Mouse (Mus musculus) MEL (cell line): ENCODE data around the gene Tgfbi. TPM values are rescaled to one million over a fixed set of nuclear protein-coding genes. Genes with fewer than 3 reads are reported as not detected.

Experiments used
- DNase-seq: peaks from one replicate; pipeline ENCODE4 v3.0.0; 2011; ENCODE audit warnings: low read depth, low spot score
- H3K27ac ChIP-seq: 2 replicates; pipeline ENCODE4 v1.5.1; 2012; ENCODE audit warnings: low read depth, mild to moderate bottlenecking, control low read depth, low read length, moderate library complexity; ENCODE audit not compliant: control insufficient read depth
- H3K27me3 ChIP-seq, 2 experiments: fragments of 150-350 bp in 1 of 2; sonication (generic) in 1 of 2; 2 replicates each; pipeline ENCODE4 v1.6.1; 2012; ENCODE audit warnings: low read length in 2 of 2, mild to moderate bottlenecking in 2 of 2, improper control_type of control experiment in 1 of 2, moderate library complexity in 1 of 2; ENCODE audit not compliant: insufficient read depth in 2 of 2, control insufficient read depth in 1 of 2
- H3K36me3 ChIP-seq, 2 experiments: 2 replicates each; pipeline ENCODE4 v1.6.1; 2012 to 2014; ENCODE audit warnings: low read length in 2 of 2, improper control_type of control experiment in 1 of 2, inconsistent platforms in 1 of 2, mild to moderate bottlenecking in 1 of 2; ENCODE audit not compliant: insufficient read depth in 2 of 2, control insufficient read depth in 1 of 2
- H3K4me1 ChIP-seq, 2 experiments: fragments of 150-350 bp in 1 of 2; sonication (generic) in 1 of 2; 2 replicates each; pipeline ENCODE4 v1.6.1; 2012; ENCODE audit warnings: low read length in 2 of 2, improper control_type of control experiment in 1 of 2, mild to moderate bottlenecking in 1 of 2; ENCODE audit not compliant: insufficient read depth in 2 of 2, control insufficient read depth in 1 of 2
- H3K4me3 ChIP-seq, 2 experiments: fragments of 150-350 bp in 1 of 2; sonication (generic) in 1 of 2; 2 replicates each; pipeline ENCODE4 v1.5.1; 2012; ENCODE audit warnings: low read depth in 2 of 2, low read length in 2 of 2, mild to moderate bottlenecking in 2 of 2, moderate library complexity in 2 of 2, control low read depth in 1 of 2, improper control_type of control experiment in 1 of 2; ENCODE audit not compliant: control insufficient read depth in 1 of 2, insufficient read depth in 1 of 2
- H3K79me2 ChIP-seq: 2 replicates; pipeline ENCODE4 v1.6.1; 2012; ENCODE audit warnings: mild to moderate bottlenecking, low read length, moderate library complexity; ENCODE audit not compliant: control insufficient read depth, poor library complexity, insufficient read depth
- H3K9ac ChIP-seq: 2 replicates; pipeline ENCODE4 v1.6.1; 2012; ENCODE audit warnings: low read depth, mild to moderate bottlenecking, control low read depth, low read length, moderate library complexity; ENCODE audit not compliant: control insufficient read depth, poor library complexity, severe bottlenecking
- H3K9me3 ChIP-seq: fragments of 150-350 bp; sonication (generic); replicated peaks from 2 replicates; pipeline ENCODE4 v1.6.1; 2012; ENCODE audit warnings: mild to moderate bottlenecking, low read length, improper control_type of control experiment, moderate library complexity; ENCODE audit not compliant: insufficient read depth
- BHLHE40 ChIP-seq: IDR thresholded peaks from 2 replicates; pipeline ENCODE4 v1.6.1; 2012; ENCODE audit warnings: low read depth, mild to moderate bottlenecking, inconsistent platforms, low read length, improper control_type of control experiment, borderline replicate concordance
- CTCF ChIP-seq, 3 experiments: IDR thresholded peaks in 2 of 3; conservative IDR thresholded peaks in 1 of 3; 2 replicates each; pipeline ENCODE4 v1.5.1; 2011 to 2012; ENCODE audit warnings: low read length in 3 of 3, low read depth in 2 of 3, mild to moderate bottlenecking in 2 of 3, improper control_type of control experiment in 1 of 3, inconsistent platforms in 1 of 3, mixed read lengths in 1 of 3, moderate library complexity in 1 of 3; ENCODE audit not compliant: control insufficient read depth in 1 of 3, insufficient read depth in 1 of 3, poor library complexity in 1 of 3, severe bottlenecking in 1 of 3
- E2F4 ChIP-seq: IDR thresholded peaks from 2 replicates; pipeline ENCODE4 v1.6.1; 2011; ENCODE audit warnings: low read depth, low read length, improper control_type of control experiment, borderline replicate concordance
- ELF1 ChIP-seq: IDR thresholded peaks from 2 replicates; pipeline ENCODE4 v1.6.1; 2014; ENCODE audit warnings: low read depth, mild to moderate bottlenecking, inconsistent platforms, low read length, improper control_type of control experiment, moderate library complexity
- EP300 ChIP-seq, 2 experiments: IDR thresholded peaks; 2 replicates each; pipeline ENCODE4 v1.6.1; 2011; ENCODE audit warnings: improper control_type of control experiment in 2 of 2, low read length in 2 of 2, low read depth in 1 of 2, mild to moderate bottlenecking in 1 of 2
- ETS1 ChIP-seq: IDR thresholded peaks from 2 replicates; pipeline ENCODE4 v1.6.1; 2012; ENCODE audit warnings: low read depth, mild to moderate bottlenecking, inconsistent platforms, low read length, improper control_type of control experiment, moderate library complexity
- GABPA ChIP-seq: IDR thresholded peaks from 2 replicates; pipeline ENCODE4 v1.6.1; 2012; ENCODE audit warnings: low read depth, mild to moderate bottlenecking, inconsistent platforms, low read length, improper control_type of control experiment, moderate library complexity
- GATA1 ChIP-seq: IDR thresholded peaks from 2 replicates; pipeline ENCODE4 v1.6.1; 2011; ENCODE audit warnings: low read depth, low read length, improper control_type of control experiment
- JUND ChIP-seq: IDR thresholded peaks from 2 replicates; pipeline ENCODE4 v1.6.1; 2011; ENCODE audit warnings: low read depth, mild to moderate bottlenecking, improper control_type of control experiment, low read length
- MAFK ChIP-seq: IDR thresholded peaks from 2 replicates; pipeline ENCODE4 v1.6.1; 2011; ENCODE audit warnings: low read depth, mild to moderate bottlenecking, low read length, improper control_type of control experiment, borderline replicate concordance
- MAX ChIP-seq: IDR thresholded peaks from 2 replicates; pipeline ENCODE4 v1.6.1; 2011; ENCODE audit warnings: low read length, improper control_type of control experiment
- MEF2A ChIP-seq: IDR thresholded peaks from 2 replicates; pipeline ENCODE4 v1.6.1; 2014; ENCODE audit warnings: low read depth, mild to moderate bottlenecking, inconsistent platforms, low read length, improper control_type of control experiment; ENCODE audit not compliant: poor library complexity, insufficient replicate concordance, severe bottlenecking; ENCODE audit errors: extremely low read depth
- MXI1 ChIP-seq: IDR thresholded peaks from 2 replicates; pipeline ENCODE4 v1.6.1; 2011; ENCODE audit warnings: mild to moderate bottlenecking, low read depth, low read length, improper control_type of control experiment
- MYB ChIP-seq: IDR thresholded peaks from 2 replicates; pipeline ENCODE4 v1.6.1; 2011; ENCODE audit warnings: mild to moderate bottlenecking, low read depth, low read length, improper control_type of control experiment
- MYC ChIP-seq: IDR thresholded peaks from 2 replicates; pipeline ENCODE4 v1.6.1; 2011; ENCODE audit warnings: low read depth, mild to moderate bottlenecking, low read length, improper control_type of control experiment, moderate library complexity
- NELFE ChIP-seq: IDR thresholded peaks from 2 replicates; pipeline ENCODE4 v1.6.1; 2011; ENCODE audit warnings: low read depth, low read length, improper control_type of control experiment
- NRF1 ChIP-seq: IDR thresholded peaks from 2 replicates; pipeline ENCODE4 v1.6.1; 2014; ENCODE audit warnings: low read depth, mild to moderate bottlenecking, inconsistent platforms, low read length, improper control_type of control experiment, moderate library complexity; ENCODE audit not compliant: poor library complexity, insufficient read depth, severe bottlenecking
- POLR2AphosphoS2 ChIP-seq: IDR thresholded peaks from 2 replicates; pipeline ENCODE4 v1.6.1; 2011; ENCODE audit warnings: low read length, improper control_type of control experiment
- POLR2AphosphoS5 ChIP-seq: IDR thresholded peaks from 2 replicates; pipeline ENCODE4 v1.6.1; 2012; ENCODE audit warnings: low read depth, borderline replicate concordance, mild to moderate bottlenecking, inconsistent platforms, low read length, moderate library complexity, mixed read lengths
- RAD21 ChIP-seq: IDR thresholded peaks from 2 replicates; pipeline ENCODE4 v1.6.1; 2011; ENCODE audit warnings: mild to moderate bottlenecking, low read depth, low read length, improper control_type of control experiment
- TAL1 ChIP-seq: IDR thresholded peaks from 2 replicates; pipeline ENCODE4 v1.6.1; 2012; ENCODE audit warnings: mild to moderate bottlenecking, inconsistent platforms, low read length, moderate library complexity, mixed read lengths
- TBP ChIP-seq: IDR thresholded peaks from 2 replicates; pipeline ENCODE4 v1.8.0; 2011; ENCODE audit warnings: low read depth, low read length, improper control_type of control experiment
- TCF12 ChIP-seq: IDR thresholded peaks from 2 replicates; pipeline ENCODE4 v1.6.1; 2014; ENCODE audit warnings: low read depth, mild to moderate bottlenecking, inconsistent platforms, low read length, improper control_type of control experiment, moderate library complexity
- UBTF ChIP-seq: IDR thresholded peaks from 2 replicates; pipeline ENCODE4 v1.6.1; 2012; ENCODE audit warnings: low read depth, mild to moderate bottlenecking, inconsistent platforms, low read length, improper control_type of control experiment, moderate library complexity, borderline replicate concordance; ENCODE audit not compliant: insufficient read depth
- USF2 ChIP-seq, 2 experiments: IDR thresholded peaks; 2 replicates each; pipeline ENCODE4 v1.6.1; 2011 to 2012; ENCODE audit warnings: improper control_type of control experiment in 2 of 2, low read length in 2 of 2, borderline replicate concordance in 1 of 2, inconsistent platforms in 1 of 2, low read depth in 1 of 2, mild to moderate bottlenecking in 1 of 2; ENCODE audit not compliant: insufficient read depth in 1 of 2
- ZC3H11A ChIP-seq: IDR thresholded peaks from 2 replicates; pipeline ENCODE4 v1.6.1; 2012; ENCODE audit warnings: low read depth, mild to moderate bottlenecking, inconsistent platforms, low read length, improper control_type of control experiment
- ZKSCAN1 ChIP-seq: IDR thresholded peaks from 2 replicates; pipeline ENCODE4 v1.6.1; 2012; ENCODE audit warnings: low read depth, mild to moderate bottlenecking, inconsistent platforms, low read length, improper control_type of control experiment, moderate library complexity
- polyA plus RNA-seq, 2 experiments: library from polyadenylated mRNA; stranded (reverse) in 1 of 2; unstranded in 1 of 2; fragments of >175 nt in 1 of 2; fragments of >200 nt in 1 of 2; gene quantifications; 2 replicates each; pipeline versions ENCODE4 v1.2.1 to v1.2.4; 2012; ENCODE audit warnings: low replicate concordance in 2 of 2, low read depth in 1 of 2; ENCODE audit not compliant: insufficient read length in 2 of 2, insufficient read depth in 1 of 2, missing spikeins in 1 of 2
- total RNA-seq: library from RNA; depleted of rRNA; stranded (reverse); fragments of 300-350 nt; gene quantifications from 2 replicates; pipeline ENCODE4 v1.2.3, GENCODE M21; 2012

Gene Tgfbi
- total and polyA plus RNA-seq, 3 experiments, result not detected

- Histone ChIP-seq H3K79me2 (no peaks in the 10 kb centered on the region), H3K4me3 (no peak overlapping the region), H3K4me1 (no peaks in the 10 kb centered on the region), H3K9me3 (no peaks in the 10 kb centered on the region), H3K36me3 (no peaks in the 10 kb centered on the region), H3K27me3 (no peaks in the 10 kb centered on the region), H3K9ac (no peak overlapping the region), H3K27ac (no peak overlapping the region)
- DNase-seq, result no peak
- no peak for TF ChIP-seq MYB
- TF ChIP-seq ZC3H11A, result no peak
- TF ChIP-seq JUND, result no peak
- no peak for TF ChIP-seq ETS1
- no peak for TF ChIP-seq TBP
- TF ChIP-seq USF2 (IDR thresholded peaks at IDR 0.05; ENCODE audit: borderline replicate concordance in 1 of 2, insufficient read depth in 1 of 2, low read depth in 1 of 2, low read length in 2 of 2), result no peak
- no peak for TF ChIP-seq ELF1
- no peak for TF ChIP-seq UBTF
- TF ChIP-seq MXI1, result no peak
- no peak for TF ChIP-seq GABPA
- no peak for TF ChIP-seq BHLHE40
- TF ChIP-seq MAFK, result no peak
- no peak for TF ChIP-seq GATA1
- no peak for TF ChIP-seq MEF2A
- TF ChIP-seq MAX, result no peak
- no peak for TF ChIP-seq POLR2AphosphoS5
- no peak for TF ChIP-seq CTCF (IDR thresholded peaks at IDR 0.05 in 2 of 3, conservative IDR thresholded peaks at IDR 0.05 in 1 of 3; ENCODE audit: control insufficient read depth in 1 of 3, insufficient read depth in 1 of 3, low read depth in 2 of 3, low read length in 3 of 3, poor library complexity in 1 of 3, severe bottlenecking in 1 of 3)
- no peak for TF ChIP-seq NELFE
- no peak for TF ChIP-seq ZKSCAN1
Observed at GRCm38 (mm10) chr13:56580450-56580849, 28.9 kb upstream of the Tgfbi start.

- no peak for DNase-seq
- no peaks in the 10 kb centered on the region for H3K27me3 ChIP-seq
- H3K9ac ChIP-seq, result no peak overlapping the region
- TF ChIP-seq POLR2AphosphoS5 (no peak), GABPA (no peak), MYB (no peak), GATA1 (no peak), ZKSCAN1 (no peak), USF2 (IDR thresholded peaks at IDR 0.05; ENCODE audit: borderline replicate concordance in 1 of 2, insufficient read depth in 1 of 2, low read depth in 1 of 2, low read length in 2 of 2) (no peak), RAD21 (no peak), EP300 (IDR thresholded peaks at IDR 0.05; ENCODE audit: low read depth in 1 of 2, low read length in 2 of 2) (no peak), NRF1 (no peak), BHLHE40 (no peak), POLR2AphosphoS2 (no peak), MAFK (no peak), ZC3H11A (no peak), E2F4 (no peak), TAL1 (no peak), TCF12 (no peak), MYC (no peak), MAX (no peak)
- H3K4me3 ChIP-seq, result no peak overlapping the region
- H3K36me3 ChIP-seq, result no peaks in the 10 kb centered on the region
- H3K9me3 ChIP-seq, result no peaks in the 10 kb centered on the region
- H3K27ac ChIP-seq, result no peak overlapping the region
- no peaks in the 10 kb centered on the region for H3K79me2 ChIP-seq
- no peaks in the 10 kb centered on the region for H3K4me1 ChIP-seq
Observed at GRCm38 (mm10) chr13:56581512-56581911, 27.8 kb upstream of the Tgfbi start.
